Mouse (Mus musculus): ENCODE data around the gene Mpped2.

DNA sequence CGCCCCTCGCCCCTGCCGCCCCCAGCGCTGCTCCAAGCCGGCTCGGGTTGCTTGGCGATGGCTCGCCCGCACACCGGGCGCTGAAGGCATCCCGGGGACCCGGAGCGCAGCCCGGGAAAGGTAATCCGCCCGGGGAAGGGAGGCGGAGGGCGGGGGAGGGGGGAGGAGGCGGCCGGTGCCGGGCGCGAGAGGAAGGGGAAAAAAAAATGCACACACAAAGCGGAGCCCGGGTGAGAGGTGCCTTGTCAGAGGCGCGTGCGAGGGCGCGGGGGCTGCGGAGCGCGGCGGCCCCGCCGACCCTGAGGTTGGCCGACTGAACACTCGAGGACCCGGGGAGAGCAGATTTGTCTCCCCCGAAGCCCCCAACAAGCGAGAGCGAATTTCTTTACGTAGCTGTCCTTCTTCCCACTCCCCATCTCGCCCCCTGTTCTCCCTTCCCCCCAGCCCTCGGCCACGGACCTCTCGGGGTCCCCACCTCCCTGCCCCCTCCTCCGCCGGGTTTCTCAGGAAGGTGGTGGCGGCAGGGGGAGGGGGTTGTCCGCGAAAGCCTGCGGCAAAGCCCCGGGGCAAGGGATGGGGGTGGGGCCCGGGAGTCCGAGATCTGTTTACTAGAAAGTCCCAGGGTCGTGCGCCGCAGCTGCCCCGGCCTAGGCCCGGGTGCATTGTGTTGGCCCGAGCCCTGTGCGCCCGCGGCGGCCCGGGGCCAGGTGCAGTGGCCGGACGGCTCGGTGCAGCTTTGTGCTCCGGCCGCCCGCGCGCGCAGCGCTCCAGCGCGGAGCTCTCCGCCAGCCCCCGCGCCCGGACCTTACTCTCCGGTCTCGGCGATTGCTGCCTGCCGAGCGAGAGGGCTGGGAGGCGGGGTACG is 865 bp downstream of the Mpped2 start:
- TF ChIP-seq POLR2A (IDR thresholded peaks at IDR 0.05; ENCODE audit: insufficient read length, low read depth) (no peak), MYOG (IDR thresholded peaks at IDR 0.05; ENCODE audit: control insufficient read depth in 1 of 3, insufficient read depth in 1 of 3, insufficient read length in 2 of 3, low read depth in 2 of 3) (no peak), E2F4 (IDR thresholded peaks at IDR 0.05; ENCODE audit: insufficient read depth) (no peak), MAX (IDR thresholded peaks at IDR 0.05; ENCODE audit: low read depth) (no peak), USF1 (IDR thresholded peaks at IDR 0.05; ENCODE audit: low read depth) (no peak), CEBPB (IDR thresholded peaks at IDR 0.05; ENCODE audit: insufficient read depth, poor library complexity, severe bottlenecking) (no peak), POLR2AphosphoS2 (IDR thresholded peaks at IDR 0.05; ENCODE audit: insufficient read length, low read depth) (no peak), TCF3 (IDR thresholded peaks at IDR 0.05; ENCODE audit: insufficient read length, low read depth) (no peak), TCF12 (IDR thresholded peaks at IDR 0.05; ENCODE audit: insufficient read depth, poor library complexity, severe bottlenecking) (no peak), REST (IDR thresholded peaks at IDR 0.05; ENCODE audit: insufficient read depth, insufficient read length) (no peak), MYOD1 (IDR thresholded peaks at IDR 0.05; ENCODE audit: control insufficient read depth in 1 of 3, insufficient read length in 2 of 3, low read depth in 2 of 3) (no peak)

Measured in myocyte (in vitro differentiated cells).